12 mouse cellular contexts compared by ENCODE assay signal in the genomic region with DNA sequence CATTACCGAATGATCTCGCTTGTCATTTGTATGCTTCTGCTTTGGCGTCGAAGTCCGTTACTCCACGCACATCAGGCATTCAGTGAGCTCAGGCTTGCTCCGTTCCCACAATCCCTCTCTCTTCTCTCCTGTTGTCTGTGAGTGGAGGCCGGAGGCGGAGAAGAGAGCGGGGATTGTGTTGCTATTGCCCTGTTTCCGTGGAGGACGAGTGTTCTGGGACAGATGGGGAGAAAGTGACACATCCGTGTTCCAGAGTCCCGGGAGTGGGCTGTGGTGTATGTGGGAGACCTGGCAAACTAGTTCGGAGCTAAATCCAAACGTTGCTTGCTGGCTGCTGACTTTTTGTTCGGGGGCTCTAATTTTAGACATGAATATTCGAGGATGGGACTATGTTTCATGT. TPM values are rescaled to one million over a fixed set of nuclear protein-coding genes. Genes with fewer than 3 reads are reported as not detected.
DNase-seq lines count a peak whose midpoint lies in the region; ATAC-seq and TF ChIP-seq lines count a peak whose summit lies in the region.
"Had no signal": no experiment of that assay in that cellular context is flagged by ENCODE, and none has a peak within 500 bp of the region (broad histone marks: within the 10 kb centered on the region; RNA-seq: fewer than 3 reads in every experiment).

No protein-coding gene starts in this region.

- WGBS in heart, embryonic 12.5 days, result 86% methylated on average over 18 of the region's 18 CpGs

- 0 out of 2 replicates have a peak, but pooled peaks cover 14% of the 10 kb centered on the region for H3K4me1 ChIP-seq in heart, embryonic 12.5 days (replicated peaks)
- H3K4me1 ChIP-seq in testis, adult 2 months (ENCODE audit: control insufficient read depth, insufficient read depth, low read length), result peaks cover 17% of the 10 kb centered on the region
- H3K4me1 ChIP-seq: neural tube, embryonic 12.5 days had no signal

- TF ChIP-seq POLR2A in testis, adult 2 months (IDR thresholded peaks at IDR 0.05; ENCODE audit: control insufficient read depth, low read depth, low read length), result no peak; the same call in 1 of the 2 replicates

- H3K4me2 ChIP-seq in heart, embryonic 12.5 days, result no peak overlapping the region
- H3K4me2 ChIP-seq: hindbrain, embryonic 14.5 days; neural tube, embryonic 12.5 days had no signal

- peaks cover 5% of the 10 kb centered on the region for H3K9me3 ChIP-seq in heart, embryonic 12.5 days (replicated peaks)

- no peak for DNase-seq in heart, postnatal 4 days
- DNase-seq in testis, postnatal 14 days (ENCODE audit: low spot score), result no peak
- DNase-seq in left cerebral cortex, postnatal 25 days (ENCODE audit: low spot score in 2 of 2), result peak; percentile 18 to 94
- no peak for DNase-seq in spleen, adult 18-20 months
- no peak for DNase-seq in embryo, embryonic 11 days
- DNase-seq in lung, postnatal 25 days (ENCODE audit: low spot score), result no peak
- DNase-seq: adrenal gland, postnatal 14 days; cerebellum, adult 18-20 months had no signal

- H3K27ac ChIP-seq in heart, embryonic 12.5 days (ENCODE audit: poor library complexity, severe bottlenecking), result 0 out of 2 replicates have a peak overlapping the region, but pooled peaks have one; percentile 18
- H3K27ac ChIP-seq in testis, adult 2 months (ENCODE audit: control insufficient read depth, insufficient read depth, low read depth, low read length), result no peak overlapping the region
- H3K27ac ChIP-seq: hindbrain, embryonic 14.5 days; neural tube, embryonic 12.5 days had no signal

- no peak for ATAC-seq in heart, embryonic 12.5 days (ENCODE audit: insufficient number of reproducible peaks, low FRiP score)

- H3K4me3 ChIP-seq in heart, embryonic 12.5 days, result no peak overlapping the region
- H3K4me3 ChIP-seq in testis, adult 2 months (ENCODE audit: control insufficient read depth, low read depth, low read length), result peak overlapping the region; percentile 87
- H3K4me3 ChIP-seq: neural tube, embryonic 12.5 days had no signal

- intact Hi-C loops in left cerebral cortex, postnatal 25 days (cut with DNase I), result loop anchor here (1.0 to 2.0 kb wide), 3 partner anchors 81 to 236 kb away; no protein-coding TSS in a partner anchor

- H3K9ac ChIP-seq in heart, embryonic 12.5 days, result no peak overlapping the region
- H3K9ac ChIP-seq: hindbrain, embryonic 14.5 days; neural tube, embryonic 12.5 days had no signal

- no peaks in the 10 kb centered on the region for H3K36me3 ChIP-seq in heart, embryonic 12.5 days
- H3K36me3 ChIP-seq in testis, adult 2 months (ENCODE audit: control insufficient read depth, insufficient read depth, low read length), result no peaks in the 10 kb centered on the region
- H3K36me3 ChIP-seq: neural tube, embryonic 12.5 days had no signal

- no peak for TF ChIP-seq CTCF in testis, adult 2 months (IDR thresholded peaks at IDR 0.05; ENCODE audit: control insufficient read depth, insufficient read depth, insufficient replicate concordance, low read depth, low read length)

- no peaks in the 10 kb centered on the region for H3K27me3 ChIP-seq in heart, embryonic 12.5 days (replicated peaks)
- H3K27me3 ChIP-seq in testis, adult 2 months (ENCODE audit: control insufficient read depth, insufficient read depth, low read length), result peaks cover 3% of the 10 kb centered on the region; the same call in 1 of the 2 replicates
- H3K27me3 ChIP-seq: neural tube, embryonic 12.5 days had no signal

RNA-seq across cellular contexts. Expression of gene Prickle1, which starts 14.6 kb away (rescaled TPM):
- 42.2 and 43.7 TPM in 2 replicates for polyA plus RNA-seq in heart, embryonic 12.5 days (2016; fragmentation: Nextera tagmentation; extraction: Ambion mirVana)
- 10 to 100 TPM; 31.0 to 36.4 TPM for total RNA-seq in heart, postnatal 4 days (2021)
- polyA plus RNA-seq in testis, adult 2 months (2012; rRNA removed), result 3.6 and 3.9 TPM in 2 replicates
- 10 to 100 TPM; 85.7 to 98.6 TPM for total RNA-seq in left cerebral cortex, postnatal 25 days (2021)

Comparison
In these comparisons a context has a peak if more than half of its experiments do, and no peak if none do; other contexts are left out.
1. DNase-seq: peak in left cerebral cortex, postnatal 25 days (2 of 2); none in heart, postnatal 4 days (single experiment), testis, postnatal 14 days (single experiment), spleen, adult 18-20 months (0 of 2), embryo, embryonic 11 days (single experiment) and lung, postnatal 25 days (single experiment).